Mouse (Mus musculus) hindbrain, embryonic 13.5 days (tissue): Measurements from ENCODE around the gene Rnf185. TPM values are rescaled to one million over a fixed set of nuclear protein-coding genes. Genes with fewer than 3 reads are reported as not detected.

ENCODE experiments used
- ATAC-seq: fragments of 200-750 bp; cut with Nextera tagmentation; 2 replicates; pipeline ENCODE4 v1.8.0; 2017; ENCODE audit warnings: moderate TSS enrichment; ENCODE audit not compliant: low FRiP score
- H3K27ac ChIP-seq: fragments of 300-500 bp; sonication (generic); 2 replicates; pipeline ENCODE4 v1.5.1; 2015; ENCODE audit warnings: inconsistent platforms, mild to moderate bottlenecking, moderate library complexity
- H3K27me3 ChIP-seq: fragments of 300-500 bp; sonication (generic); 2 replicates; pipeline ENCODE4 v1.6.1; 2015; ENCODE audit warnings: mild to moderate bottlenecking, inconsistent platforms
- H3K36me3 ChIP-seq: fragments of 300-500 bp; sonication (generic); 2 replicates; pipeline ENCODE4 v1.6.1; 2015; ENCODE audit warnings: mild to moderate bottlenecking, inconsistent platforms
- H3K4me1 ChIP-seq: fragments of 300-500 bp; sonication (generic); replicated peaks from 2 replicates; pipeline ENCODE4 v1.6.1; 2015; ENCODE audit warnings: inconsistent platforms
- H3K4me2 ChIP-seq: fragments of 300-500 bp; sonication (generic); 2 replicates; pipeline ENCODE4 v1.6.1; 2015; ENCODE audit warnings: inconsistent platforms, mild to moderate bottlenecking, moderate library complexity
- H3K4me3 ChIP-seq: fragments of 300-500 bp; sonication (generic); 2 replicates; pipeline ENCODE4 v1.5.1; 2015; ENCODE audit warnings: mild to moderate bottlenecking, inconsistent platforms
- H3K9ac ChIP-seq: fragments of 300-500 bp; sonication (generic); 2 replicates; pipeline ENCODE4 v1.6.1; 2015; ENCODE audit warnings: mild to moderate bottlenecking, inconsistent platforms
- H3K9me3 ChIP-seq: fragments of 300-500 bp; sonication (generic); 2 replicates; pipeline ENCODE4 v1.6.1; 2016; ENCODE audit warnings: inconsistent platforms
- WGBS: fragments of 180-500 bp; shearing (Covaris S2); methylation state at CpG from one replicate; pipeline ENCODE4 v1.1.7; 2015; 5-methylcytosine and 5-hydroxymethylcytosine counted together
- polyA plus RNA-seq: library from polyadenylated mRNA; unstranded; fragments of >200 nt; fragmentation: Nextera tagmentation; extraction: Ambion mirVana; gene quantifications from 2 replicates; pipeline ENCODE4 v1.2.1, GENCODE M21; 2015

The Rnf185 gene
- polyA plus RNA-seq, 1 experiment from 2014 or later, result 42.9 TPM

GRCm38 (mm10) chr11:3387482-3388196 is 64.5 kb downstream of the Rnf185 start:
- Histone ChIP-seq H3K9me3 (no peaks in the 10 kb centered on the region), H3K4me1 (no peaks in the 10 kb centered on the region), H3K4me3 (no peak overlapping the region), H3K9ac (no peak overlapping the region), H3K27me3 (no peaks in the 10 kb centered on the region), H3K27ac (no peak overlapping the region), H3K4me2 (no peak overlapping the region), H3K36me3 (peaks cover 8% of the 10 kb centered on the region; the same call in 1 of the 2 replicates)
- ATAC-seq, result peak; percentile 21; the same call in 1 of the 2 replicates
- WGBS, result 88% methylated on average over 6 of the region's 6 CpGs

GRCm38 (mm10) chr11:3386941-3387368 is 65.2 kb downstream of the Rnf185 start:
- peak; percentile 78 for ATAC-seq
- Histone ChIP-seq H3K27me3 (no peaks in the 10 kb centered on the region), H3K9me3 (no peaks in the 10 kb centered on the region), H3K4me1 (no peaks in the 10 kb centered on the region), H3K36me3 (peaks cover 9% of the 10 kb centered on the region), H3K4me3 (no peak overlapping the region), H3K27ac (no peak overlapping the region), H3K9ac (no peak overlapping the region), H3K4me2 (no peak overlapping the region)
- 26% methylated on average over 4 of the region's 4 CpGs for WGBS

DNA sequence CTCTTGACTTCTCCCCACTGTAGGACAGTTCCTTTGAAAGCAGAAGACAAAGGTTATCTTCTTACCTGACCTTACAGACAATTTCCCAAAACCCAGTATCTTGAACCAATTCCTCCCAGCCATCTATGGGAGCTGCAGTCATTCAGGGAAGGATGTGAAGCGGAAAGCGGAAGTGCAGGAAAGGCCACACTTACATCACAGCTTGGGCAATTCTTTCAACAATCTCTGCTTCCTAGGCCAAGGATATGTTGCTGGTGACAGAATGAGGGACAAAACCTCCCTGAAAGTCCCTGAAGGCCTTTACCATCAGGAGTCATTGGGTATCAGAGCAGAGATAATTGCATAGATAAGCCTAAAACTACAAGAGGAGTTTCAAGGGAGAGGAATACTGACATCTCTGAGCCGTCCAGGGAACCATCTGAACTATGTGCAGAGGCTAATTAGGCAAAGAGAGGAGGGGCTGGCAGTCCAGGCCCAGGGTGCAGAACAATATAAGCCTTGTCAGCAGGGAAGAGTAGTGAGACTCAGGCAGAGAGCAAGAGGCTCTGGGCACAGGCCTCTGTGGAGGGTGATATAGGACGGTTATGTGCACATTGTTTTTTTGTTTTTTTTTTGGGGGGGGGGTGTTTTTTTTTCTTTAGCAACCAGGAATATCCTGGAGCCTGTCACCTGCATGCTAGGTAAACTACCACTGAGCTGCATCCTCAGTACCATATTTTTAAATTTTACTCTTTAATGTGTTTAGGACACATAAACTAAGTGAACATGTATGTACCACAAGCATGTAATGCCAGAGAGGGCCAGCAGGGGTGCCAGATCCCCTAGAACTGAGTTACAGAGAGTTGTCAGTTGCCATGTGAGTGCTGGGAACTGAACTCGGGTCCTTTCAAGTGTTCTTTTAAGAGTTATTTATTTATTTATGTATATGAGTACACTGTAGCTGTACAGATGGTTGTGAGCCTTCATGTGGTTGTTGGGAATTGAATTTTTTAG is 69.3 kb downstream of the Rnf185 start:
- H3K4me2 ChIP-seq, result no peak overlapping the region
- H3K9me3 ChIP-seq, result no peaks in the 10 kb centered on the region
- no peaks in the 10 kb centered on the region for H3K27me3 ChIP-seq
- H3K36me3 ChIP-seq, result peaks cover 13% of the 10 kb centered on the region
- 76% methylated on average over 5 of the region's 5 CpGs for WGBS
- no peak overlapping the region for H3K9ac ChIP-seq
- no peak overlapping the region for H3K4me3 ChIP-seq
- no peaks in the 10 kb centered on the region for H3K4me1 ChIP-seq
- H3K27ac ChIP-seq, result peak overlapping the region; percentile 8; the same call in 1 of the 2 replicates
- no peak for ATAC-seq

GRCm38 (mm10) chr11:3381148-3381814 is 70.9 kb downstream of the Rnf185 start:
- ATAC-seq, result no peak
- H3K36me3 ChIP-seq, result peaks cover 13% of the 10 kb centered on the region
- no peak overlapping the region for H3K9ac ChIP-seq
- no peaks in the 10 kb centered on the region for H3K4me1 ChIP-seq
- no peak overlapping the region for H3K4me3 ChIP-seq
- H3K4me2 ChIP-seq, result no peak overlapping the region
- H3K27ac ChIP-seq, result no peak overlapping the region
- H3K27me3 ChIP-seq, result no peaks in the 10 kb centered on the region
- H3K9me3 ChIP-seq, result no peaks in the 10 kb centered on the region
- WGBS, result 93% methylated on average over 6 of the region's 6 CpGs

- no peak for ATAC-seq
- Histone ChIP-seq H3K9ac (no peak overlapping the region), H3K4me2 (no peak overlapping the region), H3K4me3 (no peak overlapping the region), H3K4me1 (peaks cover 6% of the 10 kb centered on the region), H3K27me3 (no peaks in the 10 kb centered on the region), H3K9me3 (no peaks in the 10 kb centered on the region), H3K36me3 (peaks cover 13% of the 10 kb centered on the region), H3K27ac (no peak overlapping the region)
- 91% methylated on average over 4 of the region's 4 CpGs for WGBS
Observed at GRCm38 (mm10) chr11:3379427-3379826, 72.7 kb downstream of the Rnf185 start.

GRCm38 (mm10) chr11:3374741-3375140 is 77.4 kb downstream of the Rnf185 start:
- WGBS, result 77% methylated on average over 12 of the region's 12 CpGs
- Histone ChIP-seq H3K27ac (peak overlapping the region; percentile 80), H3K9ac (peak overlapping the region; percentile 46; the same call in 1 of the 2 replicates)

DNA sequence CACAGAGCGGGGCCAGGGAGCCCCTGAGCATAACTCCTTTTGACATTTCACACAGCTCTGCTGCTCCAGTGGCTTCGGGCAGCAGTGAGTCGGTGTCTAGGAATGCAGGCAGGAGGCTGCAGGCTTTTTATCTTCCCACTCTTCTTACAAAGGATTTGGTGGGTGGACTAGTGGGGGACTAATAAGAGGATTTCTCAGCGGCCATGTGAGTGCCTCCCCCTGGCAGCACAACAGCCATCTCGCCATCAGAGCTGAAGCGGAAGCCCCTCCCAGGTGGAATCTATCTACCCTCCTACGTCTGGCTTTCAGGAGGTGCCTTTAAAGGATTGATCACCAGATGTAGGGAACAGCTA is 77.9 kb downstream of the Rnf185 start:
- Histone ChIP-seq H3K27me3 (no peaks in the 10 kb centered on the region), H3K9me3 (no peaks in the 10 kb centered on the region), H3K4me2 (peak overlapping the region; percentile 25; the same call in 1 of the 2 replicates), H3K4me3 (no peak overlapping the region), H3K36me3 (no peaks in the 10 kb centered on the region), H3K27ac (peak overlapping the region; percentile 80), H3K4me1 (peaks cover 47% of the 10 kb centered on the region), H3K9ac (peak overlapping the region; percentile 46)
- 24% methylated on average over 7 of the region's 7 CpGs for WGBS
- no peak for ATAC-seq

More at GRCm38 (mm10) chr11:3374741-3375140, 77.4 kb downstream of the Rnf185 start:
- no peak for ATAC-seq
- Histone ChIP-seq H3K4me1 (peaks cover 42% of the 10 kb centered on the region), H3K4me2 (peak overlapping the region; percentile 25; the same call in 1 of the 2 replicates), H3K36me3 (no peaks in the 10 kb centered on the region), H3K4me3 (no peak overlapping the region), H3K27me3 (no peaks in the 10 kb centered on the region), H3K9me3 (no peaks in the 10 kb centered on the region)

- H3K27me3 ChIP-seq, result no peaks in the 10 kb centered on the region
- peak overlapping the region; percentile 25; the same call in 1 of the 2 replicates for H3K4me2 ChIP-seq
- no peak overlapping the region for H3K4me3 ChIP-seq
- WGBS, result 44% methylated on average over 7 of the region's 7 CpGs
- H3K36me3 ChIP-seq, result no peaks in the 10 kb centered on the region
- H3K9me3 ChIP-seq, result no peaks in the 10 kb centered on the region
- ATAC-seq, result no peak
- H3K27ac ChIP-seq, result peak overlapping the region; percentile 80
- peaks cover 52% of the 10 kb centered on the region for H3K4me1 ChIP-seq
- H3K9ac ChIP-seq, result peak overlapping the region; percentile 46
Observed at GRCm38 (mm10) chr11:3373591-3374292, 78.4 kb downstream of the Rnf185 start.

DNA sequence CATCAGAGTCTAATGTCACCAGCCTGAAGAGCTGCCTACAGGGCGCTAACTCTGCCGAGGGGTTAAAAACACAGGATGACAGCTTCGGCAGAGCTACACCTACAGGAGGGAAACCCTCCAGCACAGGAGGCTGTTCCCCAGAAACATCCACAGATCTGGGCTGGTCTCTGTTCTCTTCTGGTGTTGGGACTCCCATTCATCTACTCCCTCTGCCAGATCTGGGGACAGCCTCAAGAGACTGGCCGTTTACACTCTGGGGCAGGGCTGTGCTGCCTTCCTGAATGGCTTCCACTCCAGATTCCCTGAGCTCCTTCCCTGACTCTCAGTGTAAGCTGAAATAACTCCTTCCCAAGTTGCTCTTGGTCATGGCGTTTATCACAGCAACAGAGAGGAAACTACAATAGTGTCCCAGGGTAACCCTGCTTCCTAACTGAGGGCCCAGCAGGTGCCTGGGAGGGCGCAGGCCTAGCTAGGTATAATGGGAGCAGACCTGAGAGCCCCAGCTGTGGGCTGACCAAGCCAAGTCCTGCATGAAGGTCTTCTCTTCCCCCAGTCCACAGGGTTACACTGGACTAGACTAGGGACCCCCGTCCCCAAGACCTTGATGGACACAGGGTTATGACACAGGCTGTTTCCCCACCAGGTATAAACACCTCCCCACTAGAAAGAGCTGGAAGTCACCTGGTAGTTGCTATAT is 80.4 kb downstream of the Rnf185 start:
- Histone ChIP-seq H3K27me3 (no peaks in the 10 kb centered on the region), H3K4me3 (peak overlapping the region; percentile 69), H3K4me2 (peak overlapping the region; percentile 71), H3K4me1 (peaks cover 70% of the 10 kb centered on the region), H3K9ac (peak overlapping the region; percentile 88), H3K9me3 (no peaks in the 10 kb centered on the region), H3K36me3 (no peaks in the 10 kb centered on the region), H3K27ac (peak overlapping the region; percentile 96)
- 23% methylated on average over 7 of the region's 7 CpGs for WGBS
- peak; percentile 4; the same call in 1 of the 2 replicates for ATAC-seq

GRCm38 (mm10) chr11:3370928-3371598 is 81.1 kb downstream of the Rnf185 start:
- H3K27me3 ChIP-seq, result no peaks in the 10 kb centered on the region
- H3K36me3 ChIP-seq, result no peaks in the 10 kb centered on the region
- ATAC-seq, result peak; percentile 97
- H3K4me1 ChIP-seq, result peaks cover 77% of the 10 kb centered on the region
- peak overlapping the region; percentile 96 for H3K27ac ChIP-seq
- peak overlapping the region; percentile 71 for H3K4me2 ChIP-seq
- H3K9ac ChIP-seq, result peak overlapping the region; percentile 88
- 3% methylated on average over 27 of the region's 27 CpGs for WGBS
- no peaks in the 10 kb centered on the region for H3K9me3 ChIP-seq
- peak overlapping the region; percentile 69 for H3K4me3 ChIP-seq
